8 mouse cellular contexts compared by ENCODE assay signal in genomic region chr3:20058197-20058541, GRCm38 (mm10). TPM values are rescaled to one million over a fixed set of nuclear protein-coding genes. Genes with fewer than 3 reads are reported as not detected.
DNase-seq lines count a peak whose midpoint lies in the region; ATAC-seq and TF ChIP-seq lines count a peak whose summit lies in the region.

No protein-coding gene starts in this region.

- no peaks in the 10 kb centered on the region for H3K27me3 ChIP-seq in testis, adult 2 months (ENCODE audit: control insufficient read depth, insufficient read depth, low read length)
- H3K27me3 ChIP-seq in limb, embryonic 13.5 days = no peaks in the 10 kb centered on the region

- H3K27ac ChIP-seq in testis, adult 2 months (ENCODE audit: control insufficient read depth, insufficient read depth, low read depth, low read length) = no peak overlapping the region
- no peak overlapping the region for H3K27ac ChIP-seq in limb, embryonic 13.5 days

- no peak for DNase-seq in frontal cortex, postnatal 14 days (ENCODE audit: low spot score in 2 of 2)
- DNase-seq in testis, postnatal 14 days (ENCODE audit: low spot score) = no peak
- DNase-seq in ovary, adult 18-20 months (ENCODE audit: low spot score) = no peak
- no peak for DNase-seq in layer of hippocampus, adult 9-10 months (ENCODE audit: low spot score)
- DNase-seq in urinary bladder, postnatal 10 days (ENCODE audit: low spot score) = no peak

- TF ChIP-seq POLR2A in testis, adult 2 months (IDR thresholded peaks at IDR 0.05; ENCODE audit: control insufficient read depth, low read depth, low read length) = no peak

- H3K36me3 ChIP-seq in testis, adult 2 months (ENCODE audit: control insufficient read depth, insufficient read depth, low read length) = no peaks in the 10 kb centered on the region
- peaks cover 5% of the 10 kb centered on the region for H3K36me3 ChIP-seq in limb, embryonic 13.5 days

- peak overlapping the region; percentile 95 for H3K4me3 ChIP-seq in testis, adult 2 months (ENCODE audit: control insufficient read depth, low read depth, low read length)
- peak overlapping the region; percentile 76 for H3K4me3 ChIP-seq in limb, embryonic 13.5 days

- peak; percentile 15 for ATAC-seq in frontal cortex, adult (ENCODE audit: low TSS enrichment)
- ATAC-seq in limb, embryonic 13.5 days (ENCODE audit: low FRiP score, low read depth) = no peak

- no peak for TF ChIP-seq CTCF in testis, adult 2 months (IDR thresholded peaks at IDR 0.05; ENCODE audit: control insufficient read depth, insufficient read depth, insufficient replicate concordance, low read depth, low read length)

- peak overlapping the region; percentile 68 for H3K4me2 ChIP-seq in limb, embryonic 13.5 days (replicated peaks)

- WGBS in limb, embryonic 13.5 days = 0% methylated on average over 6 of the region's 9 CpGs

- peak overlapping the region; percentile 60 for H3K9ac ChIP-seq in limb, embryonic 13.5 days

- no peaks in the 10 kb centered on the region for H3K9me3 ChIP-seq in limb, embryonic 13.5 days

- H3K4me1 ChIP-seq in testis, adult 2 months (ENCODE audit: control insufficient read depth, insufficient read depth, low read length) = peaks cover 3% of the 10 kb centered on the region
- peaks cover 9% of the 10 kb centered on the region for H3K4me1 ChIP-seq in limb, embryonic 13.5 days

RNA-seq across cellular contexts. Expression of gene Hltf, which starts 0.6 kb away (rescaled TPM):
- 1.1 and 1.8 TPM in 2 replicates for polyA plus RNA-seq in testis, adult 2 months (2012; rRNA removed)
- polyA plus RNA-seq in limb, embryonic 13.5 days (2015; fragmentation: Nextera tagmentation; extraction: Ambion mirVana) = 15.6 and 17.2 TPM in 2 replicates

RNA-seq across cellular contexts. Expression of gene Hps3, which starts 23.1 kb away (rescaled TPM):
- polyA plus RNA-seq in testis, adult 2 months (2012; rRNA removed) = 4.0 and 4.5 TPM in 2 replicates
- polyA plus RNA-seq in limb, embryonic 13.5 days (2015; fragmentation: Nextera tagmentation; extraction: Ambion mirVana) = 9.5 and 10.0 TPM in 2 replicates
